Mouse (Mus musculus) midbrain, embryonic 16.5 days (tissue): ENCODE measurements at regions not wholly inside any gene's neighbourhood (a gene's known extent, or its start where the extent isn't known, plus 50 kb on each side); places are given as distances from the start of the nearest gene placed in this dataset.

ENCODE experiments used
- ATAC-seq: fragments of 200-750 bp; cut with Nextera tagmentation; 2 replicates; pipeline ENCODE4 v1.8.0; 2017; ENCODE audit warnings: moderate TSS enrichment
- H3K27ac ChIP-seq: fragments of 300-500 bp; sonication (generic); 2 replicates; pipeline ENCODE4 v1.5.1; 2014; ENCODE audit warnings: mild to moderate bottlenecking, low read length, mixed read lengths
- H3K27me3 ChIP-seq: fragments of 300-500 bp; sonication (generic); 2 replicates; pipeline ENCODE4 v1.6.1; 2014; ENCODE audit warnings: low read depth, low read length, mixed read lengths; ENCODE audit not compliant: control insufficient read depth, insufficient read depth
- H3K36me3 ChIP-seq: fragments of 300-500 bp; sonication (generic); 2 replicates; pipeline ENCODE4 v1.6.1; 2014; ENCODE audit warnings: mild to moderate bottlenecking, low read length, moderate library complexity, mixed read lengths; ENCODE audit not compliant: control insufficient read depth, insufficient read depth
- H3K4me1 ChIP-seq: fragments of 300-500 bp; sonication (generic); 2 replicates; pipeline ENCODE4 v1.6.1; 2014; ENCODE audit warnings: mild to moderate bottlenecking, low read length, mixed read lengths; ENCODE audit not compliant: control insufficient read depth, insufficient read depth
- H3K4me2 ChIP-seq: fragments of 300-500 bp; sonication (generic); 2 replicates; pipeline ENCODE4 v1.6.1; 2014; ENCODE audit warnings: mild to moderate bottlenecking, low read length, mixed read lengths
- H3K4me3 ChIP-seq: fragments of 300-500 bp; sonication (generic); 2 replicates; pipeline ENCODE4 v1.5.1; 2014; ENCODE audit warnings: low read depth, mild to moderate bottlenecking, low read length, moderate library complexity, mixed read lengths
- H3K9ac ChIP-seq: fragments of 300-500 bp; sonication (generic); 2 replicates; pipeline ENCODE4 v1.6.1; 2014; ENCODE audit warnings: low read depth, low read length, mixed read lengths
- H3K9me3 ChIP-seq: fragments of 300-500 bp; sonication (generic); replicated peaks from 2 replicates; pipeline ENCODE4 v1.6.1; 2014; ENCODE audit warnings: mild to moderate bottlenecking, low read length, mixed read lengths; ENCODE audit not compliant: control insufficient read depth, poor library complexity, severe bottlenecking
- WGBS: fragments of 180-500 bp; shearing (Covaris S2); extraction: QIAGEN DNeasy Blood & Tissue Kit; methylation state at CpG from one replicate; pipeline ENCODE4 v1.1.7; 2014; 5-methylcytosine and 5-hydroxymethylcytosine counted together

GRCm38 (mm10) chr11:114536616-114537493 lies 131.5 kb upstream of the Rpl38 start:
- H3K27me3 ChIP-seq, result no peaks in the 10 kb centered on the region
- H3K4me3 ChIP-seq, result no peak overlapping the region
- no peak overlapping the region for H3K9ac ChIP-seq
- no peaks in the 10 kb centered on the region for H3K36me3 ChIP-seq
- peak; percentile 81; the same call in 1 of the 2 replicates for ATAC-seq
- peaks cover 17% of the 10 kb centered on the region for H3K4me1 ChIP-seq
- peak overlapping the region; percentile 62 for H3K27ac ChIP-seq
- peak overlapping the region; percentile 13; the same call in 1 of the 2 replicates for H3K4me2 ChIP-seq
- H3K9me3 ChIP-seq, result no peaks in the 10 kb centered on the region
- 10% methylated on average over 13 of the region's 13 CpGs for WGBS

GRCm38 (mm10) chr11:114535900-114536299 lies 132.4 kb upstream of the Rpl38 start:
- no peaks in the 10 kb centered on the region for H3K9me3 ChIP-seq
- no peak overlapping the region for H3K4me3 ChIP-seq
- peaks cover 17% of the 10 kb centered on the region for H3K4me1 ChIP-seq
- no peaks in the 10 kb centered on the region for H3K36me3 ChIP-seq
- H3K9ac ChIP-seq, result no peak overlapping the region
- no peak overlapping the region for H3K4me2 ChIP-seq
- 88% methylated on average over 9 of the region's 9 CpGs for WGBS
- ATAC-seq, result no peak
- H3K27me3 ChIP-seq, result no peaks in the 10 kb centered on the region
- H3K27ac ChIP-seq, result no peak overlapping the region

GRCm38 (mm10) chr11:114534436-114534835 lies 133.9 kb upstream of the Rpl38 start:
- 45% methylated on average over 7 of the region's 7 CpGs for WGBS
- H3K9me3 ChIP-seq, result no peaks in the 10 kb centered on the region
- H3K36me3 ChIP-seq, result no peaks in the 10 kb centered on the region
- no peaks in the 10 kb centered on the region for H3K27me3 ChIP-seq
- H3K27ac ChIP-seq, result no peak overlapping the region
- no peak overlapping the region for H3K4me2 ChIP-seq
- no peak overlapping the region for H3K4me3 ChIP-seq
- no peak overlapping the region for H3K9ac ChIP-seq
- ATAC-seq, result no peak
- peaks cover 18% of the 10 kb centered on the region for H3K4me1 ChIP-seq

GRCm38 (mm10) chr11:114531241-114531765 lies 137.0 kb upstream of the Rpl38 start:
- H3K9ac ChIP-seq, result no peak overlapping the region
- H3K4me3 ChIP-seq, result no peak overlapping the region
- peaks cover 9% of the 10 kb centered on the region; the same call in 1 of the 2 replicates for H3K4me1 ChIP-seq
- WGBS, result 48% methylated on average over 4 of the region's 4 CpGs
- no peaks in the 10 kb centered on the region for H3K9me3 ChIP-seq
- ATAC-seq, result no peak
- no peak overlapping the region for H3K27ac ChIP-seq
- no peaks in the 10 kb centered on the region for H3K36me3 ChIP-seq
- H3K27me3 ChIP-seq, result no peaks in the 10 kb centered on the region
- H3K4me2 ChIP-seq, result no peak overlapping the region

- peak overlapping the region; percentile 36; the same call in 1 of the 2 replicates for H3K27ac ChIP-seq
- peak; percentile 68 for ATAC-seq
- no peaks in the 10 kb centered on the region for H3K27me3 ChIP-seq
Measured at GRCm38 (mm10) chr11:114528937-114529772, 139.2 kb upstream of the Rpl38 start.

GRCm38 (mm10) chr11:114523444-114524238 lies 144.7 kb upstream of the Rpl38 start:
- Histone ChIP-seq H3K9ac (no peak overlapping the region), H3K9me3 (no peaks in the 10 kb centered on the region), H3K27me3 (no peaks in the 10 kb centered on the region), H3K4me2 (no peak overlapping the region), H3K36me3 (no peaks in the 10 kb centered on the region), H3K4me3 (no peak overlapping the region), H3K27ac (no peak overlapping the region), H3K4me1 (no peaks in the 10 kb centered on the region)
- WGBS, result 48% methylated on average over 6 of the region's 6 CpGs
- ATAC-seq, result no peak

More at GRCm38 (mm10) chr11:114528937-114529772, 139.2 kb upstream of the Rpl38 start:
- Histone ChIP-seq H3K9me3 (no peaks in the 10 kb centered on the region), H3K4me2 (no peak overlapping the region), H3K4me1 (peaks cover 4% of the 10 kb centered on the region; the same call in 1 of the 2 replicates), H3K9ac (no peak overlapping the region), H3K36me3 (no peaks in the 10 kb centered on the region), H3K4me3 (no peak overlapping the region)
- WGBS, result 17% methylated on average over 10 of the region's 10 CpGs

GRCm38 (mm10) chr11:114515278-114515677 lies 153.0 kb upstream of the Rpl38 start:
- Histone ChIP-seq H3K4me3 (no peak overlapping the region), H3K27ac (no peak overlapping the region), H3K9me3 (no peaks in the 10 kb centered on the region), H3K36me3 (no peaks in the 10 kb centered on the region), H3K4me2 (no peak overlapping the region), H3K27me3 (no peaks in the 10 kb centered on the region), H3K9ac (no peak overlapping the region), H3K4me1 (peaks cover 11% of the 10 kb centered on the region)
- no peak for ATAC-seq
- 62% methylated on average over 4 of the region's 4 CpGs for WGBS

- no peaks in the 10 kb centered on the region for H3K36me3 ChIP-seq
- H3K4me2 ChIP-seq, result no peak overlapping the region
- no peak for ATAC-seq
- H3K9me3 ChIP-seq, result no peaks in the 10 kb centered on the region
- H3K27me3 ChIP-seq, result no peaks in the 10 kb centered on the region
- no peak overlapping the region for H3K4me3 ChIP-seq
- no peak overlapping the region for H3K27ac ChIP-seq
- WGBS, result 96% methylated on average over 2 of the region's 2 CpGs
- peaks cover 11% of the 10 kb centered on the region for H3K4me1 ChIP-seq
- H3K9ac ChIP-seq, result no peak overlapping the region
Measured at GRCm38 (mm10) chr11:114514126-114514525, 154.2 kb upstream of the Rpl38 start.
